14 mouse cellular contexts compared by ENCODE assay signal in genomic region chr11:60895915-60896314, GRCm38 (mm10). TPM values are rescaled to one million over a fixed set of nuclear protein-coding genes. Genes with fewer than 3 reads are reported as not detected.
DNase-seq lines count a peak whose midpoint lies in the region; ATAC-seq lines count a peak whose summit lies in the region.
"Had no signal": no experiment of that assay in that cellular context is flagged by ENCODE, and none has a peak within 500 bp of the region (broad histone marks: within the 10 kb centered on the region; RNA-seq: fewer than 3 reads in every experiment).

No protein-coding gene starts in this region.

- no peaks in the 10 kb centered on the region for H3K27me3 ChIP-seq in kidney, embryonic 15.5 days
- H3K27me3 ChIP-seq in embryonic facial prominence, embryonic 14.5 days (replicated peaks; ENCODE audit: control insufficient read depth, insufficient read depth, low read length), result no peaks in the 10 kb centered on the region
- H3K27me3 ChIP-seq: embryonic facial prominence, embryonic 15.5 days; intestine, embryonic 15.5 days had no signal

- no peaks in the 10 kb centered on the region for H3K36me3 ChIP-seq in kidney, embryonic 15.5 days
- no peaks in the 10 kb centered on the region for H3K36me3 ChIP-seq in embryonic facial prominence, embryonic 14.5 days (ENCODE audit: control insufficient read depth, insufficient read depth, low read length)
- H3K36me3 ChIP-seq: embryonic facial prominence, embryonic 15.5 days; intestine, embryonic 15.5 days had no signal

- DNase-seq in kidney, adult 11 months, result no peak
- peak; percentile 75 for DNase-seq in embryo, embryonic 11 days
- peak; percentile 44 for DNase-seq in embryonic facial prominence, embryonic 14.5 days (ENCODE audit: low spot score)
- peak; percentile 71 for DNase-seq in mesoderm, embryonic 11.5 days (ENCODE audit: low read depth, low spot score)
- no peak for DNase-seq in spleen, adult 18-20 months
- DNase-seq: adrenal gland, postnatal 36 days; cerebellum, adult 11-12 months; forebrain, postnatal 0 days; lung, postnatal 4 days; thymus, postnatal 14 days had no signal

- peak overlapping the region; percentile 68 for H3K27ac ChIP-seq in kidney, embryonic 15.5 days
- H3K27ac ChIP-seq in embryonic facial prominence, embryonic 14.5 days (replicated peaks; ENCODE audit: low read depth, low read length), result no peak overlapping the region
- H3K27ac ChIP-seq: embryonic facial prominence, embryonic 15.5 days; intestine, embryonic 15.5 days had no signal

- peak overlapping the region; percentile 13; the same call in 1 of the 2 replicates for H3K4me2 ChIP-seq in kidney, embryonic 15.5 days
- H3K4me2 ChIP-seq in embryonic facial prominence, embryonic 14.5 days (ENCODE audit: low read depth, low read length), result no peak overlapping the region
- H3K4me2 ChIP-seq: embryonic facial prominence, embryonic 15.5 days; intestine, embryonic 15.5 days had no signal

- H3K9me3 ChIP-seq in kidney, embryonic 15.5 days (replicated peaks), result no peaks in the 10 kb centered on the region
- H3K9me3 ChIP-seq in embryonic facial prominence, embryonic 14.5 days (ENCODE audit: control insufficient read depth, low read length), result no peaks in the 10 kb centered on the region
- H3K9me3 ChIP-seq: embryonic facial prominence, embryonic 15.5 days; intestine, embryonic 15.5 days had no signal

- H3K4me3 ChIP-seq in kidney, embryonic 15.5 days (replicated peaks), result no peak overlapping the region
- no peak overlapping the region for H3K4me3 ChIP-seq in embryonic facial prominence, embryonic 14.5 days (ENCODE audit: low read depth, low read length)
- H3K4me3 ChIP-seq: embryonic facial prominence, embryonic 15.5 days; intestine, embryonic 15.5 days had no signal

- peak; percentile 91 for ATAC-seq in kidney, embryonic 15.5 days (replicated peaks; ENCODE audit: low FRiP score)
- peak; percentile 15; the same call in 1 of the 2 replicates for ATAC-seq in embryonic facial prominence, embryonic 14.5 days (ENCODE audit: low read depth)
- ATAC-seq in activated CD4-positive, CD25-positive, alpha-beta regulatory T cell, adult 4 months, result no peak
- ATAC-seq: forebrain, postnatal 0 days; intestine, embryonic 15.5 days had no signal

- H3K9ac ChIP-seq in kidney, embryonic 15.5 days, result no peak overlapping the region
- H3K9ac ChIP-seq in embryonic facial prominence, embryonic 14.5 days (ENCODE audit: low read depth, low read length), result no peak overlapping the region
- H3K9ac ChIP-seq: embryonic facial prominence, embryonic 15.5 days; forebrain, postnatal 0 days; intestine, embryonic 15.5 days had no signal

- WGBS in kidney, embryonic 15.5 days, result 10% methylated on average over 4 of the region's 4 CpGs
- WGBS in embryonic facial prominence, embryonic 14.5 days, result 14% methylated on average over 4 of the region's 4 CpGs

- peaks cover 16% of the 10 kb centered on the region for H3K4me1 ChIP-seq in kidney, embryonic 15.5 days
- H3K4me1 ChIP-seq in embryonic facial prominence, embryonic 14.5 days (ENCODE audit: control insufficient read depth, insufficient read depth, low read length), result no peaks in the 10 kb centered on the region
- H3K4me1 ChIP-seq: intestine, embryonic 15.5 days had no signal

RNA-seq across cellular contexts. Expression of gene Tmem11, which starts 16.8 kb away (rescaled TPM):
- 65.4 and 67.7 TPM in 2 replicates for polyA plus RNA-seq in kidney, embryonic 15.5 days (2015; fragmentation: Nextera tagmentation; extraction: Ambion mirVana)
- polyA plus RNA-seq in embryonic facial prominence, embryonic 14.5 days (2014; fragmentation: Nextera tagmentation; extraction: Ambion mirVana), result 61.6 and 61.7 TPM in 2 replicates
- polyA plus RNA-seq in activated CD4-positive, CD25-positive, alpha-beta regulatory T cell, adult 4 months (2017; shearing (Covaris generic)), result 10 to 100 TPM; 27.9 to 28.2 TPM

RNA-seq across cellular contexts. Expression of gene Natd1, which starts 18.6 kb away (rescaled TPM):
- 21.8 and 24.2 TPM in 2 replicates for polyA plus RNA-seq in kidney, embryonic 15.5 days (2015; fragmentation: Nextera tagmentation; extraction: Ambion mirVana)
- polyA plus RNA-seq in embryonic facial prominence, embryonic 14.5 days (2014; fragmentation: Nextera tagmentation; extraction: Ambion mirVana), result 18.8 and 19.4 TPM in 2 replicates
- polyA plus RNA-seq in activated CD4-positive, CD25-positive, alpha-beta regulatory T cell, adult 4 months (2017; shearing (Covaris generic)), result 1 to 10 TPM; 5.7 to 6.8 TPM

RNA-seq across cellular contexts. Expression of gene Map2k3, which starts 35.9 kb away (rescaled TPM):
- 117 and 127 TPM in 2 replicates for polyA plus RNA-seq in kidney, embryonic 15.5 days (2015; fragmentation: Nextera tagmentation; extraction: Ambion mirVana)
- 76.1 and 78.6 TPM in 2 replicates for polyA plus RNA-seq in embryonic facial prominence, embryonic 14.5 days (2014; fragmentation: Nextera tagmentation; extraction: Ambion mirVana)
- 10 to 100 TPM; 58.3 to 66.8 TPM for polyA plus RNA-seq in activated CD4-positive, CD25-positive, alpha-beta regulatory T cell, adult 4 months (2017; shearing (Covaris generic))

Comparison
In these comparisons a context has a peak if more than half of its experiments do, and no peak if none do; other contexts are left out.
1. DNase-seq: peak in embryo, embryonic 11 days (single experiment), embryonic facial prominence, embryonic 14.5 days (single experiment) and mesoderm, embryonic 11.5 days (single experiment); none in kidney, adult 11 months (single experiment) and spleen, adult 18-20 months (0 of 2).